In genomic region chr3:132168911-132169310, GRCm38 (mm10) we compare ENCODE assay signal across 26 mouse cellular contexts.
DNase-seq lines count a peak whose midpoint lies in the region; ATAC-seq and TF ChIP-seq lines count a peak whose summit lies in the region.
"Had no signal": no experiment of that assay in that cellular context is flagged by ENCODE, and none has a peak within 500 bp of the region (broad histone marks: within the 10 kb centered on the region; RNA-seq: fewer than 3 reads in every experiment).

No protein-coding gene starts in this region.

- TF ChIP-seq POLR2A in liver, adult 2 months (IDR thresholded peaks at IDR 0.05; ENCODE audit: extremely low read depth, insufficient read depth, low read length): no peak

- H3K79me2 ChIP-seq in liver, adult 2 months (ENCODE audit: control insufficient read depth, insufficient read depth, low read length): no peaks in the 10 kb centered on the region

- H3K4me1 ChIP-seq in liver, adult 2 months (ENCODE audit: control insufficient read depth, insufficient read depth, low read length): no peaks in the 10 kb centered on the region; the same call in 1 of the 2 replicates
- H3K4me1 ChIP-seq in midbrain, postnatal 0 days (ENCODE audit: insufficient read depth, low read length): no peaks in the 10 kb centered on the region
- no peaks in the 10 kb centered on the region for H3K4me1 ChIP-seq in hindbrain, postnatal 0 days (ENCODE audit: insufficient read depth, low read length)
- H3K4me1 ChIP-seq: embryonic facial prominence, embryonic 12.5 days; embryonic facial prominence, embryonic 15.5 days; forebrain, embryonic 12.5 days; forebrain, embryonic 15.5 days; heart, embryonic 10.5 days; heart, embryonic 13.5 days; hindbrain, embryonic 12.5 days; hindbrain, embryonic 15.5 days; intestine, embryonic 15.5 days had no signal

- 0 out of 2 replicates have a peak, but pooled peaks have one; percentile 45 for ATAC-seq in megakaryocyte, adult 5-6 weeks (ENCODE audit: poor library complexity, severe bottlenecking)
- ATAC-seq in midbrain, postnatal 0 days (ENCODE audit: low FRiP score): no peak
- ATAC-seq in hindbrain, postnatal 0 days: no peak
- ATAC-seq: forebrain, embryonic 15.5 days; intestine, embryonic 15.5 days had no signal

- 23% methylated on average over 3 of the region's 3 CpGs for WGBS in liver, adult 2 months
- 80% methylated on average over 3 of the region's 3 CpGs for WGBS in midbrain, postnatal 0 days
- WGBS in hindbrain, postnatal 0 days: 77% methylated on average over 3 of the region's 3 CpGs

- H3K36me3 ChIP-seq in liver, adult 2 months (ENCODE audit: control insufficient read depth, insufficient read depth, low read length): no peaks in the 10 kb centered on the region
- H3K36me3 ChIP-seq in midbrain, postnatal 0 days (ENCODE audit: insufficient read depth, low read length): no peaks in the 10 kb centered on the region
- H3K36me3 ChIP-seq in hindbrain, postnatal 0 days (ENCODE audit: insufficient read depth, low read length): no peaks in the 10 kb centered on the region
- H3K36me3 ChIP-seq: embryonic facial prominence, embryonic 12.5 days; embryonic facial prominence, embryonic 15.5 days; forebrain, embryonic 12.5 days; forebrain, embryonic 15.5 days; G1E; heart, embryonic 10.5 days; heart, embryonic 13.5 days; hindbrain, embryonic 12.5 days; hindbrain, embryonic 15.5 days; intestine, embryonic 15.5 days had no signal

- H3K27me3 ChIP-seq in liver, adult 2 months (ENCODE audit: control insufficient read depth, insufficient read depth, low read length): no peaks in the 10 kb centered on the region
- H3K27me3 ChIP-seq in midbrain, postnatal 0 days (ENCODE audit: insufficient read depth, low read length): no peaks in the 10 kb centered on the region
- no peaks in the 10 kb centered on the region for H3K27me3 ChIP-seq in hindbrain, postnatal 0 days (ENCODE audit: insufficient read depth, low read length)
- H3K27me3 ChIP-seq: CH12.LX; embryonic facial prominence, embryonic 12.5 days; embryonic facial prominence, embryonic 15.5 days; forebrain, embryonic 12.5 days; forebrain, embryonic 15.5 days; heart, embryonic 13.5 days; hindbrain, embryonic 12.5 days; hindbrain, embryonic 15.5 days; intestine, embryonic 15.5 days had no signal

- DNase-seq in liver, adult 2 months (ENCODE audit: extremely low read depth, low read depth, low spot score): peak; percentile 71
- no peak for DNase-seq in liver
- peak; percentile 13 for DNase-seq in fat pad, adult 2 months (ENCODE audit: extremely low read depth, low read depth, low spot score)
- no peak for DNase-seq in midbrain, postnatal 0 days (ENCODE audit: low spot score)
- DNase-seq in hindbrain, postnatal 0 days (ENCODE audit: low spot score): no peak
- DNase-seq: adrenal gland, adult 8-10 months; adrenal gland, postnatal 25 days; B cell, adult 2 months; cerebellum, adult 18-20 months; cerebellum, adult 9-10 months; cerebellum, postnatal 25 days; gastrocnemius, postnatal 10 days; heart, adult 2 months; kidney, adult 11 months had no signal

- no peak overlapping the region for H3K4me2 ChIP-seq in midbrain, postnatal 0 days (ENCODE audit: low read depth, low read length, poor library complexity, severe bottlenecking)
- H3K4me2 ChIP-seq in hindbrain, postnatal 0 days (ENCODE audit: low read depth, low read length): no peak overlapping the region
- H3K4me2 ChIP-seq: embryonic facial prominence, embryonic 12.5 days; embryonic facial prominence, embryonic 15.5 days; forebrain, embryonic 12.5 days; forebrain, embryonic 15.5 days; heart, embryonic 13.5 days; hindbrain, embryonic 12.5 days; hindbrain, embryonic 15.5 days; intestine, embryonic 15.5 days had no signal

- no peak for TF ChIP-seq CTCF in liver, adult 2 months (IDR thresholded peaks at IDR 0.05; ENCODE audit: low read depth, low read length)
- TF ChIP-seq CTCF in midbrain, postnatal 0 days (IDR thresholded peaks at IDR 0.05): no peak
- TF ChIP-seq CTCF in hindbrain, postnatal 0 days (IDR thresholded peaks at IDR 0.05; ENCODE audit: low read depth): no peak

- H3K27ac ChIP-seq in liver, adult 2 months (replicated peaks; ENCODE audit: insufficient read depth, low read depth, low read length): no peak overlapping the region
- H3K27ac ChIP-seq in midbrain, postnatal 0 days (ENCODE audit: low read depth, low read length): no peak overlapping the region
- H3K27ac ChIP-seq in hindbrain, postnatal 0 days: no peak overlapping the region
- H3K27ac ChIP-seq: embryonic facial prominence, embryonic 12.5 days; embryonic facial prominence, embryonic 15.5 days; forebrain, embryonic 12.5 days; forebrain, embryonic 15.5 days; heart, adult 2 months; heart, embryonic 10.5 days; heart, embryonic 13.5 days; hindbrain, embryonic 12.5 days; hindbrain, embryonic 15.5 days; intestine, embryonic 15.5 days had no signal

- H3K4me3 ChIP-seq in liver, adult 2 months (ENCODE audit: insufficient read depth, low read depth, low read length): no peak overlapping the region
- H3K4me3 ChIP-seq in midbrain, postnatal 0 days (ENCODE audit: low read depth, low read length): no peak overlapping the region
- H3K4me3 ChIP-seq in hindbrain, postnatal 0 days (ENCODE audit: low read length): no peak overlapping the region
- H3K4me3 ChIP-seq: embryonic facial prominence, embryonic 12.5 days; embryonic facial prominence, embryonic 15.5 days; forebrain, embryonic 12.5 days; forebrain, embryonic 15.5 days; heart, adult 2 months; heart, embryonic 10.5 days; heart, embryonic 13.5 days; hindbrain, embryonic 12.5 days; hindbrain, embryonic 15.5 days; intestine, embryonic 15.5 days had no signal

- no peak overlapping the region for H3K9ac ChIP-seq in liver, adult 2 months (ENCODE audit: low read depth, low read length)
- no peak overlapping the region for H3K9ac ChIP-seq in midbrain, postnatal 0 days (replicated peaks; ENCODE audit: low read length, poor library complexity, severe bottlenecking)
- H3K9ac ChIP-seq in hindbrain, postnatal 0 days (replicated peaks; ENCODE audit: low read length): no peak overlapping the region
- H3K9ac ChIP-seq: embryonic facial prominence, embryonic 12.5 days; embryonic facial prominence, embryonic 15.5 days; forebrain, embryonic 12.5 days; forebrain, embryonic 15.5 days; heart, embryonic 13.5 days; hindbrain, embryonic 12.5 days; hindbrain, embryonic 15.5 days; intestine, embryonic 15.5 days had no signal

- H3K9me3 ChIP-seq in midbrain, postnatal 0 days (ENCODE audit: low read length): no peaks in the 10 kb centered on the region
- no peaks in the 10 kb centered on the region for H3K9me3 ChIP-seq in hindbrain, postnatal 0 days (ENCODE audit: low read length)
- H3K9me3 ChIP-seq: embryonic facial prominence, embryonic 12.5 days; embryonic facial prominence, embryonic 15.5 days; forebrain, embryonic 12.5 days; forebrain, embryonic 15.5 days; G1E; heart, embryonic 10.5 days; heart, embryonic 13.5 days; hindbrain, embryonic 12.5 days; hindbrain, embryonic 15.5 days; intestine, embryonic 15.5 days had no signal

Comparison
In these comparisons a context has a peak if more than half of its experiments do, and no peak if none do; other contexts are left out.
1. DNase-seq: peak in liver, adult 2 months (single experiment) and fat pad, adult 2 months (single experiment); none in liver (single experiment), midbrain, postnatal 0 days (single experiment) and hindbrain, postnatal 0 days (single experiment).